Mouse (Mus musculus): ENCODE data around the gene Lrrc4.

DNA sequence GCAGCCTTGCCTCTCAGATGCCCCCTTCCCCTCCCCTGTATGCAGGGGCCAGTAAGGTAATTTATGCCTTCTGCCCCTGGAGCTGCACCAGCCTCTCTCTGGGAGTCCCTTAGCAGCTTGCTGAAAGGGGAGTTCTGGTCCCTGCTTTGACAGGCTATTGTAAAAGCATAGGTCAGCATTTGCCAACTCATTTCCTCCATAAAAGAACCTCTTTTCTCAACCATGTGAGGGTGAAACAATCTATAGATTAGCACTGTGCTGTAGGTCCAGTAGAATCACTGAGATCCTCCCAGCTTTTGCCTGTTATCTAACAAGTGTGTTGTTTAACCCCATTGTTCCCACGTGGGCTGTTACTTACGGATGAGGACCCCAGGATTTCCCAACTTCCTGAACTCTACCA lies 2.5 kb upstream of the Lrrc4 start:
- TF ChIP-seq POLR2A (IDR thresholded peaks at IDR 0.05; ENCODE audit: extremely low read depth, insufficient read depth, low read length): no peak
- no peak for TF ChIP-seq CTCF (IDR thresholded peaks at IDR 0.05; ENCODE audit: low read depth, low read length)

Measured in liver, adult 2 months (tissue).